Mouse (Mus musculus) urinary bladder, adult 2 months (tissue): ENCODE measurements around the gene Ndufaf1. TPM values are rescaled to one million over a fixed set of nuclear protein-coding genes. Genes with fewer than 3 reads are reported as not detected.
"Not testable (repeated sequence)": the region's sequence is repeated elsewhere in the genome, so short reads cannot be mapped to it uniquely, and the experiment has no call there.

Source experiments
- DNase-seq: peaks from one replicate; pipeline ENCODE4 v3.0.0; 2022; ENCODE audit warnings: low spot score
- polyA plus RNA-seq: library from polyadenylated mRNA; depleted of rRNA; stranded (reverse); fragments of >200 nt; gene quantifications from 2 replicates; pipeline ENCODE4 v1.2.3, GENCODE M21; 2012; rRNA removed

The Ndufaf1 gene
- 18.4 and 20.0 TPM in 2 replicates for polyA plus RNA-seq

DNA sequence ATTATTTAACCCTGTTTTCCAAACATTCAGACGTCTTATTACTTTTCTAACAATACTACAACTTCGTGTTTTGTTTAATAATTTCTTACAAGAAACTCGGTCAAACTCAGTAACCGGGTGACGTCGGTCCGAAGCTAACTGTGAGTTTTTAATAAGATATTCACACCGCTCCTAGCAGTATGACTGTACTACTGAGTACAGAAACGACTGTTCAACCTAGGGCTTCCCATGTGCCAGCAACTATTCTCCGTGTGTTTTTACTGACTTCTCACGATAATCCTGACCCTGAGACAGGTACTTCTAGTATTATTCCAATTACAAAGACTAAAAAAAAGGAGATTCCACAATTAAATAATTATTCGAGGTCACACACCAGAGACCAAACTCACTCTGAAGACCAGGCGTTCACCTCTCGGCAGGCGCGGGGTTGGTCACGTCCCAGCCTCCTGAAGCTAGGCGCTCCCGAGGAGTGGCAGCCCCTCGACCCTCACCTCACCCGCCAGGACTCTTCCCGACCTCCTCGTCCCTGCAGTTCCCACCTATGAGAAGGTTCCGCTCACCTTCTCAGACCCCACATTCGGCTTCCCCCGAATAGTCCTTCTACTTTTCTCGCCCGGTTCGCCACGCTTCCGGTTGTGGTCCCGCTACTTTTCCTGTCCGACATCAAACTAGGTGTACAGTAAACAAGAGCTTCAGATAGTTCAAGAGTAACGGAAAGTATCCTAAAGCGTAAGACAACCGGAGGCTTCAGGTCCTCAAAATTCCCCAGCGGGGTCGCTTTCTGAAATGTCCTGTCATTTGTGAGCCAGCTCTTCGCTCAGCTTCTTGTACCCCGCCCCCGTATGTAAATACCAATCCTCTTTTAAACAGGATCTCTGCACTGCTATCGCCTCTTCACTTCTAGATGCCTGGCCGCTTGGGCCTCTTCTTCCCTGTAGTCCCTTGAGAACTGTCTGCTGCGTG lies at the start of gene Ndufaf1:
TSS of gene Ndufaf1 (minus strand) at position 608 of the 963 bp plus-strand sequence.
- DNase-seq = peak; percentile 58

DNA sequence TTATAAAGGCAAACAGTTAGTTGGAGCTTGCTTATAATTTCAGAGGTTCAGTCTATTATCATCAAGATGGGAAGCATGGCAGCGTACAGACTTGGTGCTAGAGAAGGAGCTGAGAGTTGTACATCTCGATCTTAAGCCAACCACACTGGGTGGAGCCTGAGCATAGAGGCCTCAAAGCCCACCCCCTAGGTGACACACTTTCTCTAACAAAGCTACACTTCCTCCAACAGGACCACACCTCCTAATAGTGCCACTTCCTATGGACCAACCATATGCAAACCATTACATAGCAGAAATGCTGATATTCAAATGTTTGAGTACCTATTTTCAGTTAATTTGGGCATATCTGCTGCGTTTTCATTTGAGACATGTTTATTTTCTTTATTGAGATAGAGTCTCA lies 47.4 kb upstream of the Ndufaf1 start:
- DNase-seq = no peak

GRCm38 (mm10) chr2:119707676-119708075 lies 45.0 kb upstream of the Ndufaf1 start:
- DNase-seq = no peak

DNA sequence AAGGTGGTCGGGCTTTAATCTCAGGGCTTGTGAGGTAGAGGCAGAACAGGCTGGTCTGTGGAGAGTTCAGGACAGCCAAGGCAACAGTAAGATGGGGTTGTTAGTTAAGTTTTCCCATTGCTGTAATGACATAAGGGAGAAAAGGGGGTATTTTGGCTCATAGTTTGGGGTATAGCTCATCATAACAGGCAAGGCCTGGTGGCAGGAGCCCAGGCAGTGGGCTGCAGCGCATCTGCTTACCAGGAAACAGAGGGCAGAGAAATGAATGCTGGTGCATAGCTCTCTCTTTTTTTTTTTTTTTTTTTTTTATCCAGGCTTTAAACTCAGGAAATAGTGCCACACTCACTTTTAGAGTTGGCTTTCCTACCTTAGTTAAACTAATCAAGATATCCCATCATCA lies 40.5 kb upstream of the Ndufaf1 start:
- no peak for DNase-seq

DNA sequence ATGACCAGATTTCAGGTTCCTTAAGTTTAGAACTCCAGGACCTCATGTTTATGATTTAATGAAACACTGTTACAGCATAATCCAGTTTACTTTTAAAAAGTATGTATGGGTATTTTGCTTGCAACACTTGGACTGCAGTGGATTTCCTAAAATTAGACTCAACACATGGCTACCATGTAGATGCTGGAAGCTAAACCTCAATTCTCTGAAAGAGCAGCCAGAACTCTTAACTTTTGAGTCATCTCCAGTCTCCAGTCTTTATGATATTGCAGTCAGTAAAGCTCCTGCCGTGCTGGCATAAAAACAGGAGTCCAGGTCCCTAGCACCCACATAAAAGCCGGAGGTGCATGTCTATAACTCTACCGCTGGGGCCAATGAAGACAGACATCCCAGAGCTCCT lies 37.3 kb upstream of the Ndufaf1 start:
- no peak for DNase-seq

DNA sequence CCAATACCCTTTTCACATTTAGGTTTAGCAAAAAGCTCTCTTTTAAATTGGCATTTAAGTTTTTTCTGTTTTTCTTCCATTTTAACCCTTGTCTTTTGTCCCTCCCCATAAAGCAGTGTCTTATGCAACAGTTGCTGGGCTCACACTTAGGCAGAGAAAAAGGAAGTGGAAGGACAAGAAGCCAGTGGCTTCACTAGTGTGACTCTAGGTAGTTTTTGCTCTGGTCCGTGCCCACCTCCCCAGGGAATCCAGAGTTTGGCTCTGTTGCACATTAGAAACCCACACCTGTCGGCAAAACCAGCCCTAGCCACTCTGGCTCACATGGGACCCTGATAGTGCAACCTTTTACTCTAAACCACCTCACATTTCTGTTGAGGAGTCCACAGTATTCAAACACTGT lies 35.8 kb upstream of the Ndufaf1 start:
- DNase-seq = no peak

DNA sequence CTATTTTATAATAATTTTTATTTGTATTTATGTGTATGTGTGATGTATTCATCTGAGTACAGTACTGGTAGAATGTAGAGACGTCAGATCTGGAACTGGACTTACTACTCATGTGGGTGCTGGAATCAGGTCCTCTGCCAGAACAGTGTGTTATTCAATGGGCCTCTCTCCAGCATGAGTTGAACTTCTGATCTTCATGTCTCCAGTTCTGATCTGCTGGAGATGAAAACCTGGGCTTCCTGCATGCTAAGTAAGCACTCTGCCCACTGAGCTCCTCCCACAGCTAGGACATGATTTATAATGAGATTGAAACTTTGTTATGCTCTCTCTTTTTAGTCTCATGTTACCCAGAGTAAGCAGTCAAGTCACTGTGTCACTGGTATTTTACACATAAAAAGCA lies 33.5 kb upstream of the Ndufaf1 start:
- no peak for DNase-seq

DNA sequence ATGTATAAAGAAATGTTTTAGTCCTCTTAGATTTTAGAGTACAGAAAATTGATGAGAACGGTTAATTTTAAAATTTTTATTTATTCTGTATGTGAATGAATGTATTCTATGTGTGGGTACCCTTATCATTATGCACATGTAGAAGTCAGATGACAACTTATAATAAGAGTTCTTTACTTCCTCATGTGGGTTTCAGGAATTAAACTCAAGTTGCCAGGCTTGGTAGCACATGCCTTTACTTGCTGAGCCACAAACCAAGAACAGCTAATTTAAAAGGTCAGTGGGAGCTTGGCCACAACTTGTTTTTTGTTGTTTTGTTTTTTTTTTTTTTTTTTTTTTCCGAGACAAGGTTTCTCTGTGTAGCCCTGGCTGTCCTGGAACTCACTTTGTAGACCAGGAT lies 32.2 kb upstream of the Ndufaf1 start:
- DNase-seq = no peak

DNA sequence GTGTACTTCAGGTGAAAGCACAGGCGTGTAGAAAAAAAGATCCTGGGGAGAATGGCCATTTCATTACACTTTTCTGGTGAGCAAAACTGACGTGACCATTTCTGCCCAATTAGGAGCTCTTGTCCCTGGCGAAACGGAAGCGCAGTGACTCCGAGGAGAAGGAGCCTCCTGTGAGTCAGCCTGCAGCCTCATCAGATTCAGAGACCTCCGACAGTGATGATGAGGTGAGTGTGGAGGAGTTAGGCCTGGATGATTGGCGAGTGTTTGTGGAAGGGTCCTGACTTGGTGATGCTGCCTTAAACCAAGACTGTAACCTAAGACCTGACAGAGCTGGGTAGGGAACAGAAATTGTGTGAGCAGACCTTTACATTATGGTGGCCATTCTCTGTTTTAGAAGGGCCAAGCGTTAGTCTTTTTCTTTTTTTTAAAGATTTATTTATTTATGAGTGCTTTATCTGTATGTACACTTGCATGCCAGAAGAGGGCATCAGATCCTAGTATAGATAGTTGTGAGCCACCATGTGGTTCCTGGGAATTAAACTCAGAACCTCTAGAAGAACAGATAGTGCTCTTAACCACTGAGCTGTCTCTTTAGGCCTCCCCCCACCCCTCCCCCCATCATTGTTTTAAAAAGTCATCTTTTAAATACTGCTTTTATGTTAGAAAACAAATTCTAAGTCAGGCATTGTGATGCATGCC lies 29.5 kb upstream of the Ndufaf1 start:
- DNase-seq = no peak

GRCm38 (mm10) chr2:119683706-119684105 lies 21.1 kb upstream of the Ndufaf1 start:
- DNase-seq = no peak

- no peak for DNase-seq
These were observed 13.2 kb upstream of the Ndufaf1 start for GRCm38 (mm10) chr2:119675831-119676230.

DNA sequence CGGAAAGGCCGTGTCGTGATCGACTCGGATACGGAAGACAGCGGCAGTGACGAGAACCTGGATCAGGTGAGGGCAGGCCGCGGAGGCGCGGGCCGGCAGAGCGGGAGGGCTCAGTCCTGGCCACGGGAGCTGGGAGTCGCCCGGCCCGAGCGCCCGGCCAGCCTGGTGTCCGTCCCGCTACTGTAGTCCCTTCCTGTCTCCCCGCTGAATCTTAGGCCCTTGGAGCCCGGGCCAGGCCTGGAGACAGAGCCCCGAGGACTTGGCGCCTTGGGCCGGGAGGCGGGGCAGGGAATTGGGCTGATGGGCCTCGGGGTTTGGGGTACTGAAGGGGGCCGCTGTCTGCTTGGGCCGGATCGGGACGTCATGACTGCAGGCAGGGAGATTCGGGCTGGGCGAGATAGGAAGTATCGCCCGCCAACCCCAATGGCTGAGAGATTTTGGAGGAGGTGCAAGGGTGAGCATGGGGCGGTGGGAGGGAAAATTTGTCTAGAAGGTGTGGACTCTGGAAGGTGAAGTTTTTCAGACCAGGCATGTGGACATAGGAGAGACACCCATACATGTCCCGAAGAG lies 12.7 kb upstream of the Ndufaf1 start:
- DNase-seq = no peak

DNA sequence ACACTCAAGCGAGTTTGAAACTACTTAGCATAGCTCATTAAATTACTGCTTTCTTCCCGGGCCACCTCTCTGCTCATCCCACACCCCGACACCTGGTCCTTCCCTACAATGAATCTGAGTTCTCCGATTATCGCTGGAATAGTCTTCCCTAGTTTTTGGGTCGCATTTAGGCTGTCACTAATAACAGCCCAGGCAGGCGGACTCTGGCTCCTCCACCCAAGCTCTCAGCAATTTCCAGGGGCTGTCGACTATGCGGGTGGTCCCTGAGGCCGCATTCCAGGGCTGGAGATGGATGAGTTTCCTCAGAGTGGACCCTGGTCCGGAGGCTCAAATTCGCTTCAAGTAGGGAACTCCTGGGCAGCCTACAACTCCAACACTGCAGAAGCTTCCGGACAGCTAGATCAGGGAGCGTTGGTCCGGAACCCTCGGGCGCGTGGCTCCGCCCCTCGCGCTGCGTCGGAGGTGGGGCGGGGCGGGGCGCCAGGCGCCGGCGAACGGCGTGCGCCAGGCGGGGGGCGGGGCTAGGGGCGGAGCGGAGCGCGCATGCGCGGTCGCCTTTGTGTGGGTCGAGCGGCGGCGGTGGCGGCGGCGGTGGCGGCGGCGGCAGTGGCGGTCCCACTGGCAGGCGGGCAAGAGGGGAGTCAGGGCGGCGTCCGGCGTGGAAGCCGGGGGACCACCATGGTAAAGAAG lies 12.0 kb upstream of the Ndufaf1 start, which contains the start of gene Rtf1:
TSS of gene Rtf1 (plus strand) at position 544 of the 690 bp plus-strand sequence.
- DNase-seq = peak; percentile 96

- DNase-seq = no peak
These were observed 6.4 kb upstream of the Ndufaf1 start for GRCm38 (mm10) chr2:119669010-119669409.

DNA sequence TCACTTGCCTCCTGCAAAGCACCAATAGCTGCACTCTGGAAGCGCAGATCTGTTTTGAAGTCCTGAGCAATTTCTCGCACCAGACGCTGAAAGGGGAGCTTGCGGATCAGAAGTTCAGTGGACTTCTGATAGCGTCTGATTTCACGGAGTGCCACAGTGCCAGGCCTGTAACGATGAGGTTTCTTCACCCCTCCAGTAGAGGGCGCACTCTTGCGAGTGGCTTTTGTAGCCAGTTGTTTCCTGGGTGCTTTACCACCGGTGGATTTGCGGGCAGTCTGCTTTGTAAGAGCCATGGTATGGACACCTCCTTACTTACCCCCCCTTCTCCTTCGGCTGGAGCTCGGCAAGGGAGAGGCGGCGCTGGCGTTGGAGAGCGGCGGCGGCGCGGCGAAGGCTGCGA lies 3.1 kb upstream of the Ndufaf1 start:
- DNase-seq = not testable (repeated sequence)

- no peak for DNase-seq
These were observed 18.4 kb downstream of the Ndufaf1 start for GRCm38 (mm10) chr2:119644254-119644653.

DNA sequence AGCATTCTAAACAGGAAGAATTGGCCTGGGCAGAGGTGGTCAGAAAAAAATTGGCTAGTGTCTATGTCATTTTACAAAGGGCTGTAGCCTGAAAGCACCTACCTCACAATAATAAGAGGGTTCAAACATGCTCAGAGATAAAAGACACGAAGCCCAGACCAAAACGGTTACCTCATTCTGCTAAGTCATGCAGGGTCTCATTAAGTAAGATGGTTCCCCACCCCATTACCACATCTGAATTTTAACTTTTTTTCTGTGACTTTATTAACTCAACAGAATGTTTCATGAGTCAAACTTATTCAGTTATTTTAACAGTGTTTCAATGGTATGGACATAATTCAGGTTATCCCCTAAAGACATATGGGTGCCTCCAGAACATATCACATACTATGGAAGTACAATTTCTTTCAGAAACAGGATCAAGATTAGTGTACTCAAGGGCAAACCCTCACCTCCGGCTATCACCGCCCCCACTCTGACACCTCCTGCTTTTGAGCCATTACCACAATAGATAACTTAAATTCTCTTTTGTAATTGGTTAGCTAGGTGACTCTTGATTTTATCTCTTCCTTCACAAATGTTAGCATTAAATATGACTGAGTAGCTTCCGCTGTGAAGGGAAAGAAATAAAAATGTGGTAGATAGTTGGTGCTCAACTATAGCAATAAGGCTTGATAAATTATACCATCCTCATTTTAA lies 21.3 kb downstream of the Ndufaf1 start:
- no peak for DNase-seq

DNA sequence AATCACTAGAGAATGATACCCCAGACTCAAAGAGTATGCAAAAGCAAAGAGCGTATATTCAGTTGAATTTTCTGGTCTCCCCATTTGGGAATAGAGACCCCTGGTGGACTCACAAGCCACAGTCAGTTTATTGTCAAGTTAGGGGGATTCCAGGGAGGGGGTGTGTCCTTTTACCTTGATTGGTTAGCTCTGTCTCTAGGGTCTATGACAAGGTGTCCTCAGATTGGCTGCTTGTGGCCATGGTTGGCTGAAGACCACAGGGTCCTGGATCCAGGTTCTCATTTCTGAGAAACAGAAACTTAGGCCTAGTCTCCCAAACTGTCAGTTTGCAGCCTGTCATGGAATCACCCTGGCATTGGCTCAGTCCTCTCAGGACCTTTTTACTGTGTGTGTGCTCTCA lies 25.8 kb downstream of the Ndufaf1 start:
- no peak for DNase-seq

DNA sequence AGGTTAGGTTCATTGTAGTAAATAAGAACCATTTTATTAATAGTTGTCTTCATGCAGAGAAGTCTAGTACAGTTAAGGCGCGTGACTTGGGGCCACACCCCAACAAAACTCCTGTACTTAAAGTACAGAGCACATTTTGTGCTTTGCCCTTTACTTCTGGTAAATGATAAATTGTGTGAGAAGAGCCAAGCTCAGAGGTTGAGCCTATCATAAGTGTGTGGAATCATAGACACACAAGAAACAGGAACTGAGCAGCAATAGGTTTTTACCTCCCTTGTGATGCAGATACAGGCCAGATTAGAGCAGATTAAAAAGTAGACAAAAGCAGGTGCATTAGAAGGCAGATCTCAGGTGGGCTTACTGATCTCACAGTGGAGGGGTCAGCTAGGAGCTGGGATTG lies 41.3 kb downstream of the Ndufaf1 start:
- DNase-seq = no peak

DNA sequence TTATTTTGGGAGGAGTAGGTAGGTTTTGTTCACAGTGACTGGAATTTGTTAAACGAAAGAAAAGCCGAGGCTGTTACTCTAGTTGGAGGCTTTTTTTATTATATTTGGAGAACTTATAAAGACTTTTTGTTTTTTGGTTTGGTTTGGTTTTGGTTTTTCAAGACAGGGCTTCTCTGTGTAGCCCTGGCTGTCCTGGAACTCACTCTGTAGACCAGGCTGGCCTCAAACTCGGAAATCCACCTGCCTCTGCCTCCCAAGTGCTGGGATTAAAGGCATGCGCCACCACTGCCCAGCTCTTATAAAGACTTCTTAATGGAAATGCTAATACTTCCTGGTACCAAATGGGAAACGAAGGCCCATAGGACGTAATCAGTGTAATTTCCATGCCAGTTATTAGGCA lies 43.6 kb downstream of the Ndufaf1 start:
- not testable (repeated sequence) for DNase-seq
